In genomic region chr14:50923437-50923836, GRCm38 (mm10) we compare ENCODE assay signal across 8 mouse cellular contexts. TPM values are rescaled to one million over a fixed set of nuclear protein-coding genes. Genes with fewer than 3 reads are reported as not detected.
DNase-seq lines count a peak whose midpoint lies in the region; ATAC-seq and TF ChIP-seq lines count a peak whose summit lies in the region.
"Not testable (repeated sequence)": the region's sequence is repeated elsewhere in the genome, so short reads cannot be mapped to it uniquely, and the experiment has no call there.

No protein-coding gene starts in this region.

- H3K27me3 ChIP-seq in E14TG2a.4 (ENCODE audit: insufficient read depth, low read length); embryonic facial prominence, embryonic 13.5 days; hindbrain, embryonic 13.5 days; liver, embryonic 16.5 days (ENCODE audit: control insufficient read depth, insufficient read depth, low read depth, low read length); midbrain, embryonic 14.5 days (ENCODE audit: control insufficient read depth, insufficient read depth, low read length); stomach, postnatal 0 days (ENCODE audit: control insufficient read depth, insufficient read depth, low read length): not testable (repeated sequence)

- peak overlapping the region; percentile 90 for H3K4me3 ChIP-seq in E14TG2a.4 (replicated peaks; ENCODE audit: low read length)
- H3K4me3 ChIP-seq in embryonic facial prominence, embryonic 13.5 days = peak overlapping the region; percentile 73
- peak overlapping the region; percentile 84 for H3K4me3 ChIP-seq in gastrocnemius, adult 2 months
- H3K4me3 ChIP-seq in hindbrain, embryonic 13.5 days = peak overlapping the region; percentile 69
- H3K4me3 ChIP-seq in layer of hippocampus, adult 2 months = peak overlapping the region; percentile 88
- H3K4me3 ChIP-seq in liver, embryonic 16.5 days (ENCODE audit: low read depth, low read length) = peak overlapping the region; percentile 78
- H3K4me3 ChIP-seq in midbrain, embryonic 14.5 days (replicated peaks; ENCODE audit: low read depth, low read length) = peak overlapping the region; percentile 87
- H3K4me3 ChIP-seq in stomach, postnatal 0 days (ENCODE audit: low read depth, low read length) = peak overlapping the region; percentile 73

- H3K4me2 ChIP-seq in embryonic facial prominence, embryonic 13.5 days = peak overlapping the region; percentile 79
- peak overlapping the region; percentile 83 for H3K4me2 ChIP-seq in hindbrain, embryonic 13.5 days
- H3K4me2 ChIP-seq in liver, embryonic 16.5 days (ENCODE audit: low read depth, low read length) = peak overlapping the region; percentile 94
- H3K4me2 ChIP-seq in midbrain, embryonic 14.5 days (ENCODE audit: low read length) = peak overlapping the region; percentile 62
- H3K4me2 ChIP-seq in stomach, postnatal 0 days (replicated peaks; ENCODE audit: low read depth) = peak overlapping the region; percentile 89

- intact Hi-C loops in gastrocnemius, adult 2 months (cut with DNase I) = not testable (repeated sequence)

- DNase-seq in gastrocnemius, adult 2 months; layer of hippocampus, adult 2 months (ENCODE audit: low spot score in 2 of 2); midbrain, embryonic 14.5 days; stomach, postnatal 0 days (ENCODE audit: low spot score): not testable (repeated sequence)

- not testable (repeated sequence) for TF ChIP-seq EP300 in stomach, postnatal 0 days (optimal IDR thresholded peaks at IDR 0.05)

- H3K9me3 ChIP-seq in E14TG2a.4 (ENCODE audit: low read length) = peaks cover 12% of the 10 kb centered on the region; the same call in 1 of the 2 replicates
- not testable (repeated sequence) for H3K9me3 ChIP-seq in embryonic facial prominence, embryonic 13.5 days; hindbrain, embryonic 13.5 days; liver, embryonic 16.5 days (replicated peaks; ENCODE audit: control insufficient read depth, low read length); midbrain, embryonic 14.5 days (ENCODE audit: control insufficient read depth, low read length); stomach, postnatal 0 days (ENCODE audit: control insufficient read depth, low read length)

- peak overlapping the region; percentile 87 for H3K9ac ChIP-seq in embryonic facial prominence, embryonic 13.5 days
- H3K9ac ChIP-seq in hindbrain, embryonic 13.5 days = peak overlapping the region; percentile 84
- H3K9ac ChIP-seq in liver, embryonic 16.5 days (ENCODE audit: low read depth, low read length) = peak overlapping the region; percentile 77
- H3K9ac ChIP-seq in midbrain, embryonic 14.5 days (replicated peaks; ENCODE audit: low read length) = not testable (repeated sequence)
- H3K9ac ChIP-seq in stomach, postnatal 0 days (ENCODE audit: low read length) = peak overlapping the region; percentile 78; the same call in 1 of the 2 replicates

- not testable (repeated sequence) for TF ChIP-seq CTCF in E14TG2a.4 (conservative IDR thresholded peaks at IDR 0.05; ENCODE audit: low read length); gastrocnemius, adult 2 months (IDR thresholded peaks at IDR 0.05); layer of hippocampus, adult 2 months (conservative IDR thresholded peaks at IDR 0.05); stomach, postnatal 0 days (IDR thresholded peaks at IDR 0.05; ENCODE audit: low read depth)

- WGBS in embryonic facial prominence, embryonic 13.5 days = 72% methylated on average over 1 of the region's 1 CpGs
- WGBS in hindbrain, embryonic 13.5 days = 86% methylated on average over 1 of the region's 1 CpGs
- WGBS in liver, embryonic 16.5 days (ENCODE audit: insufficient replicate concordance) = 83% methylated on average over 1 of the region's 1 CpGs
- WGBS in midbrain, embryonic 14.5 days = 82% methylated on average over 1 of the region's 1 CpGs
- 58% methylated on average over 1 of the region's 1 CpGs for WGBS in stomach, postnatal 0 days

- H3K36me3 ChIP-seq in E14TG2a.4 (ENCODE audit: insufficient read depth, low read length) = peaks cover 61% of the 10 kb centered on the region
- H3K36me3 ChIP-seq in embryonic facial prominence, embryonic 13.5 days = peaks cover 42% of the 10 kb centered on the region
- peaks cover 29% of the 10 kb centered on the region for H3K36me3 ChIP-seq in hindbrain, embryonic 13.5 days
- H3K36me3 ChIP-seq in liver, embryonic 16.5 days (ENCODE audit: control insufficient read depth, insufficient read depth) = peaks cover 23% of the 10 kb centered on the region
- peaks cover 40% of the 10 kb centered on the region for H3K36me3 ChIP-seq in midbrain, embryonic 14.5 days (ENCODE audit: control insufficient read depth, insufficient read depth, low read length)
- H3K36me3 ChIP-seq in stomach, postnatal 0 days (ENCODE audit: control insufficient read depth, insufficient read depth, low read length) = peaks cover 12% of the 10 kb centered on the region

- H3K4me1 ChIP-seq in E14TG2a.4 (replicated peaks; ENCODE audit: low read depth, low read length) = peaks cover 32% of the 10 kb centered on the region
- H3K4me1 ChIP-seq in embryonic facial prominence, embryonic 13.5 days = peaks cover 22% of the 10 kb centered on the region
- peaks cover 35% of the 10 kb centered on the region for H3K4me1 ChIP-seq in hindbrain, embryonic 13.5 days (replicated peaks)
- peaks cover 18% of the 10 kb centered on the region for H3K4me1 ChIP-seq in liver, embryonic 16.5 days (ENCODE audit: control insufficient read depth, low read depth, low read length)
- H3K4me1 ChIP-seq in midbrain, embryonic 14.5 days (ENCODE audit: control insufficient read depth, insufficient read depth, low read length) = peaks cover 14% of the 10 kb centered on the region
- not testable (repeated sequence) for H3K4me1 ChIP-seq in stomach, postnatal 0 days (replicated peaks; ENCODE audit: control insufficient read depth, insufficient read depth)

- not testable (repeated sequence) for ATAC-seq in embryonic facial prominence, embryonic 13.5 days (ENCODE audit: insufficient number of reproducible peaks, insufficient read depth, low FRiP score, low TSS enrichment, low read depth); hindbrain, embryonic 13.5 days (ENCODE audit: low FRiP score); liver, embryonic 16.5 days (ENCODE audit: low read depth); midbrain, embryonic 14.5 days (ENCODE audit: low FRiP score, low TSS enrichment); stomach, postnatal 0 days (ENCODE audit: low FRiP score, low TSS enrichment)

- not testable (repeated sequence) for H3K27ac ChIP-seq in embryonic facial prominence, embryonic 13.5 days; hindbrain, embryonic 13.5 days; midbrain, embryonic 14.5 days (replicated peaks; ENCODE audit: low read depth, low read length); stomach, postnatal 0 days (replicated peaks)
- H3K27ac ChIP-seq in gastrocnemius, adult 2 months = peak overlapping the region; percentile 94
- H3K27ac ChIP-seq in layer of hippocampus, adult 2 months = peak overlapping the region; percentile 1; the same call in 1 of the 2 replicates
- peak overlapping the region; percentile 87; the same call in 1 of the 2 replicates for H3K27ac ChIP-seq in liver, embryonic 16.5 days (ENCODE audit: low read length)

RNA-seq across cellular contexts. Expression of gene Osgep, which starts 1.3 kb away (rescaled TPM):
- polyA plus RNA-seq in embryonic facial prominence, embryonic 13.5 days (2015; fragmentation: Nextera tagmentation; extraction: Ambion mirVana) = 182 and 189 TPM in 2 replicates
- total RNA-seq in gastrocnemius, adult 2 months (2021) = 10 to 100 TPM; 45.3 to 63.1 TPM
- 116 and 119 TPM in 2 replicates for polyA plus RNA-seq in hindbrain, embryonic 13.5 days (2015; fragmentation: Nextera tagmentation; extraction: Ambion mirVana)
- 10 to 100 TPM; 35.0 to 36.0 TPM for total RNA-seq in layer of hippocampus, adult 2 months (2021)
- 53.3 and 54.4 TPM in 2 replicates for polyA plus RNA-seq in liver, embryonic 16.5 days (2015; fragmentation: Nextera tagmentation; extraction: Ambion mirVana)
- 110 and 116 TPM in 2 replicates for polyA plus RNA-seq in midbrain, embryonic 14.5 days (2014; fragmentation: Nextera tagmentation; extraction: Ambion mirVana)
- 69.4 and 71.7 TPM in 2 replicates for polyA plus RNA-seq in stomach, postnatal 0 days (2015; fragmentation: Nextera tagmentation; extraction: Ambion mirVana)

RNA-seq across cellular contexts. Expression of gene Apex1, which starts 1.3 kb away (rescaled TPM):
- 263 and 305 TPM in 2 replicates for polyA plus RNA-seq in embryonic facial prominence, embryonic 13.5 days (2015; fragmentation: Nextera tagmentation; extraction: Ambion mirVana)
- 10 to 100 TPM; 28.0 to 28.1 TPM for total RNA-seq in gastrocnemius, adult 2 months (2021)
- 225 and 228 TPM in 2 replicates for polyA plus RNA-seq in hindbrain, embryonic 13.5 days (2015; fragmentation: Nextera tagmentation; extraction: Ambion mirVana)
- 10 to 100 TPM; 70.3 to 73.4 TPM for total RNA-seq in layer of hippocampus, adult 2 months (2021)
- polyA plus RNA-seq in liver, embryonic 16.5 days (2015; fragmentation: Nextera tagmentation; extraction: Ambion mirVana) = 61.8 and 61.9 TPM in 2 replicates
- polyA plus RNA-seq in midbrain, embryonic 14.5 days (2014; fragmentation: Nextera tagmentation; extraction: Ambion mirVana) = 223 and 227 TPM in 2 replicates
- polyA plus RNA-seq in stomach, postnatal 0 days (2015; fragmentation: Nextera tagmentation; extraction: Ambion mirVana) = 92.1 and 100.0 TPM in 2 replicates

RNA-seq across cellular contexts. Expression of gene Pip4p1, which starts 7.2 kb away (rescaled TPM):
- 55.6 and 56.9 TPM in 2 replicates for polyA plus RNA-seq in embryonic facial prominence, embryonic 13.5 days (2015; fragmentation: Nextera tagmentation; extraction: Ambion mirVana)
- 10 to 100 TPM; 16.2 to 16.6 TPM for total RNA-seq in gastrocnemius, adult 2 months (2021)
- polyA plus RNA-seq in hindbrain, embryonic 13.5 days (2015; fragmentation: Nextera tagmentation; extraction: Ambion mirVana) = 79.0 and 87.9 TPM in 2 replicates
- total RNA-seq in layer of hippocampus, adult 2 months (2021) = 10 to 100 TPM; 92.9 to 95.6 TPM
- polyA plus RNA-seq in liver, embryonic 16.5 days (2015; fragmentation: Nextera tagmentation; extraction: Ambion mirVana) = 22.8 and 24.9 TPM in 2 replicates
- 90.3 and 119 TPM in 2 replicates for polyA plus RNA-seq in midbrain, embryonic 14.5 days (2014; fragmentation: Nextera tagmentation; extraction: Ambion mirVana)
- 38.3 and 42.7 TPM in 2 replicates for polyA plus RNA-seq in stomach, postnatal 0 days (2015; fragmentation: Nextera tagmentation; extraction: Ambion mirVana)

RNA-seq across cellular contexts. Expression of gene Pnp, which starts 7.4 kb away (rescaled TPM):
- polyA plus RNA-seq in embryonic facial prominence, embryonic 13.5 days (2015; fragmentation: Nextera tagmentation; extraction: Ambion mirVana) = 49.3 and 49.7 TPM in 2 replicates
- 1 to 10 TPM; 3.6 to 5.9 TPM for total RNA-seq in gastrocnemius, adult 2 months (2021)
- 24.9 and 27.0 TPM in 2 replicates for polyA plus RNA-seq in hindbrain, embryonic 13.5 days (2015; fragmentation: Nextera tagmentation; extraction: Ambion mirVana)
- total RNA-seq in layer of hippocampus, adult 2 months (2021) = 10 to 100 TPM; 14.0 to 17.1 TPM
- polyA plus RNA-seq in liver, embryonic 16.5 days (2015; fragmentation: Nextera tagmentation; extraction: Ambion mirVana) = 75.2 and 83.1 TPM in 2 replicates
- 15.7 and 24.6 TPM in 2 replicates for polyA plus RNA-seq in midbrain, embryonic 14.5 days (2014; fragmentation: Nextera tagmentation; extraction: Ambion mirVana)
- 44.7 and 48.6 TPM in 2 replicates for polyA plus RNA-seq in stomach, postnatal 0 days (2015; fragmentation: Nextera tagmentation; extraction: Ambion mirVana)

RNA-seq across cellular contexts. Expression of gene Gm49342, which starts 20.9 kb away (rescaled TPM):
- 3.1 TPM in 1 of 2 replicates, not detected in the other for polyA plus RNA-seq in embryonic facial prominence, embryonic 13.5 days (2015; fragmentation: Nextera tagmentation; extraction: Ambion mirVana)
- 1 to 10 TPM; 2.9 to 7.8 TPM for total RNA-seq in gastrocnemius, adult 2 months (2021)
- not detected in 2 replicates for polyA plus RNA-seq in hindbrain, embryonic 13.5 days (2015; fragmentation: Nextera tagmentation; extraction: Ambion mirVana)
- 10 to 100 TPM in 1 of 2 experiments, 1 to 10 TPM in 1; 5.2 to 12.0 TPM for total RNA-seq in layer of hippocampus, adult 2 months (2021)
- polyA plus RNA-seq in liver, embryonic 16.5 days (2015; fragmentation: Nextera tagmentation; extraction: Ambion mirVana) = not detected in 2 replicates
- polyA plus RNA-seq in midbrain, embryonic 14.5 days (2014; fragmentation: Nextera tagmentation; extraction: Ambion mirVana) = 0.95 TPM in 1 of 2 replicates, not detected in the other
- polyA plus RNA-seq in stomach, postnatal 0 days (2015; fragmentation: Nextera tagmentation; extraction: Ambion mirVana) = not detected in 2 replicates
